Mouse (Mus musculus): ENCODE results near the gene Adam21. TPM values are rescaled to one million over a fixed set of nuclear protein-coding genes. Genes with fewer than 3 reads are reported as not detected.
"Not testable (repeated sequence)": the region's sequence is repeated elsewhere in the genome, so short reads cannot be mapped to it uniquely, and the experiment has no call there.

The Adam21 gene
- polyA plus RNA-seq, 1 experiment from 2014 or later: 0.27 TPM

GRCm38 (mm10) chr12:81564173-81564572, 4.1 kb downstream of the Adam21 start:
- H3K4me2 ChIP-seq: no peak overlapping the region
- H3K4me3 ChIP-seq (ENCODE audit: low read depth, low read length): no peak overlapping the region
- H3K9me3 ChIP-seq (replicated peaks; ENCODE audit: control insufficient read depth, low read length): no peaks in the 10 kb centered on the region
- H3K27me3 ChIP-seq (ENCODE audit: control insufficient read depth, insufficient read depth, low read length): no peaks in the 10 kb centered on the region
- H3K36me3 ChIP-seq (ENCODE audit: control insufficient read depth, insufficient read depth, low read length): no peaks in the 10 kb centered on the region
- no peaks in the 10 kb centered on the region for H3K4me1 ChIP-seq (ENCODE audit: control insufficient read depth, insufficient read depth, low read length)
- H3K9ac ChIP-seq (ENCODE audit: low read depth, low read length): no peak overlapping the region
- no peak for ATAC-seq (replicated peaks; ENCODE audit: insufficient number of reproducible peaks, low FRiP score, low TSS enrichment)
- no peak overlapping the region for H3K27ac ChIP-seq (ENCODE audit: low read depth, low read length)
- WGBS (ENCODE audit: insufficient replicate concordance): 88% methylated on average over 3 of the region's 3 CpGs

- Histone ChIP-seq H3K9ac (ENCODE audit: low read depth, low read length) (no peak overlapping the region), H3K27ac (ENCODE audit: low read depth, low read length) (no peak overlapping the region), H3K9me3 (replicated peaks; ENCODE audit: control insufficient read depth, low read length) (no peaks in the 10 kb centered on the region), H3K4me2 (no peak overlapping the region), H3K4me3 (ENCODE audit: low read depth, low read length) (no peak overlapping the region), H3K4me1 (ENCODE audit: control insufficient read depth, insufficient read depth, low read length) (no peaks in the 10 kb centered on the region), H3K36me3 (ENCODE audit: control insufficient read depth, insufficient read depth, low read length) (no peaks in the 10 kb centered on the region), H3K27me3 (ENCODE audit: control insufficient read depth, insufficient read depth, low read length) (no peaks in the 10 kb centered on the region)
- WGBS (ENCODE audit: insufficient replicate concordance): 79% methylated on average over 3 of the region's 3 CpGs
- no peak for ATAC-seq (replicated peaks; ENCODE audit: insufficient number of reproducible peaks, low FRiP score, low TSS enrichment)
Measured at GRCm38 (mm10) chr12:81549286-81549685, 19.0 kb downstream of the Adam21 start.

DNA sequence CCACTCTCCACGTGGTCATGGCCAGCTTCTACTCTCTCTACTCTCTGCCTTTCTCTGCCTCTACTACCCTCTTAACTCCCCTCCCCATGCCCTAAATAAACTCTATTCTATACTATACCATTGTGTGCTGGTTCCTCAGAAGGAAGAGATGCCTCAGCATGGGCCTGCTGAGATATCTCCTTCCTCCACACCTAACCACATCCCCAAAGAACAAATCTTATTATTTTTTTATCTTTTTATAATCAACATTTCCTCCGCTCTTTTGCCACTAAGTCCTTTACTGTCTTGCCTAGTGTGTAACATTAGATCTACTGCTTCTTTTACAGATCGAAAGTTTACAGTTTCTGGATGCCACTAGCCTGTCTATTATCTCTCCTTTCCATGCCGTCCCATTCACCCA, 21.1 kb downstream of the Adam21 start:
- no peak overlapping the region for H3K4me3 ChIP-seq (ENCODE audit: low read depth, low read length)
- WGBS (ENCODE audit: insufficient replicate concordance): 63% methylated on average over 4 of the region's 4 CpGs
- no peaks in the 10 kb centered on the region for H3K36me3 ChIP-seq (ENCODE audit: control insufficient read depth, insufficient read depth, low read length)
- ATAC-seq (replicated peaks; ENCODE audit: insufficient number of reproducible peaks, low FRiP score, low TSS enrichment): no peak
- H3K27ac ChIP-seq (ENCODE audit: low read depth, low read length): no peak overlapping the region
- H3K9me3 ChIP-seq (replicated peaks; ENCODE audit: control insufficient read depth, low read length): no peaks in the 10 kb centered on the region
- H3K27me3 ChIP-seq (ENCODE audit: control insufficient read depth, insufficient read depth, low read length): no peaks in the 10 kb centered on the region
- H3K9ac ChIP-seq (ENCODE audit: low read depth, low read length): no peak overlapping the region
- H3K4me2 ChIP-seq: no peak overlapping the region
- H3K4me1 ChIP-seq (ENCODE audit: control insufficient read depth, insufficient read depth, low read length): no peaks in the 10 kb centered on the region

GRCm38 (mm10) chr12:81533029-81533419, 35.2 kb downstream of the Adam21 start:
- Histone ChIP-seq H3K4me2 (peak overlapping the region; percentile 66), H3K9me3 (replicated peaks; ENCODE audit: control insufficient read depth, low read length) (no peaks in the 10 kb centered on the region), H3K4me3 (ENCODE audit: low read depth, low read length) (peak overlapping the region; percentile 66), H3K27ac (ENCODE audit: low read depth, low read length) (peak overlapping the region; percentile 62; the same call in 1 of the 2 replicates), H3K9ac (ENCODE audit: low read depth, low read length) (peak overlapping the region; percentile 76), H3K27me3 (ENCODE audit: control insufficient read depth, insufficient read depth, low read length) (no peaks in the 10 kb centered on the region), H3K36me3 (ENCODE audit: control insufficient read depth, insufficient read depth, low read length) (no peaks in the 10 kb centered on the region), H3K4me1 (ENCODE audit: control insufficient read depth, insufficient read depth, low read length) (peaks cover 5% of the 10 kb centered on the region; the same call in 1 of the 2 replicates)
- 40% methylated on average over 4 of the region's 4 CpGs for WGBS (ENCODE audit: insufficient replicate concordance)
- no peak for ATAC-seq (replicated peaks; ENCODE audit: insufficient number of reproducible peaks, low FRiP score, low TSS enrichment)

DNA sequence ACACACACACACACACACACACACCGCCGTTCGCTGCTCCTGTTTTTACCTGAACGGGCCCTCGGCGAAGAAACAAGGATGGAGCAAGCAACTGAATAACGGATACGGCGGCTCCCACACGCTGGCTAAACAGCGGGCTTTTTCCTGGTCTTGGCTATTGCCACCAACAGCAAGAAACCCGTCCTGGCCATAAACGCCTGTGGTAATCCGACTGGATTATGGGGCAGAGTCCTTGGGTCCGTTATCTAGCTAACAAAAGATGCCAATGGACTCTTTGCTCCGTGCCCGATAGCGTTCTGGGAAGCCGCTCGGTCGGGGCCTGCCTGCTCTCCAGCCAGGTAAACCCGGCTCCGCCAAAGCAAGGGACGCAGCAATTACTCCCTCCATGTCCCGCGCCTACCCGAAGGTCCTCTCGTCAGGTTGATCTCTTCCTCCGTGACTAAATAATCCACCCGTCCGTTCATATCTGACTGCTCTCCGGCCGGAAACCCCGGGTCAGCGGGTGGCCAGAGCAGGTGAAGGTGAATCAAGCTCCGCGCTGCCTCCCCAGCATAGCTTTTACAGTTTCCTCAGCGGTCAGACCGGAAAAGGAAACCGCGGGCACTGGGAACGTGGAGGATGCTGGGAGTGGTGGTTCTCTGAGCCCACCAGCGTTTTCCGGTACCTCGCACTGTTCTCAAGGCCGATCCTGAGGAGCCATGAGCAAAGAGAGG, 35.8 kb downstream of the Adam21 start, which contains the start of the genes Gm20498 and Synj2bp:
Gene Gm20498 (minus strand): TSS at position 590 of the 713 bp plus-strand sequence.
Gene Synj2bp (minus strand): TSS at position 596 of the 713 bp plus-strand sequence.
- Histone ChIP-seq H3K27me3 (ENCODE audit: control insufficient read depth, insufficient read depth, low read length) (no peaks in the 10 kb centered on the region), H3K4me2 (peak within 1 kb of the TSS; percentile 66), H3K9me3 (replicated peaks; ENCODE audit: control insufficient read depth, low read length) (no peaks in the 10 kb centered on the region), H3K36me3 (ENCODE audit: control insufficient read depth, insufficient read depth, low read length) (no peaks in the 10 kb centered on the region), H3K9ac (ENCODE audit: low read depth, low read length) (peak within 1 kb of the TSS; percentile 76), H3K27ac (ENCODE audit: low read depth, low read length) (peak within 1 kb of the TSS; percentile 62), H3K4me1 (ENCODE audit: control insufficient read depth, insufficient read depth, low read length) (peaks cover 5% of the 10 kb centered on the region; the same call in 1 of the 2 replicates), H3K4me3 (ENCODE audit: low read depth, low read length) (peak within 1 kb of the TSS; percentile 66)
- under 1% methylated on average over 46 of the region's 46 CpGs for WGBS (ENCODE audit: insufficient replicate concordance)
- ATAC-seq (replicated peaks; ENCODE audit: insufficient number of reproducible peaks, low FRiP score, low TSS enrichment): peak; percentile 75

GRCm38 (mm10) chr12:81530587-81530986, 37.7 kb downstream of the Adam21 start:
- not testable (repeated sequence) for ATAC-seq (replicated peaks; ENCODE audit: insufficient number of reproducible peaks, low FRiP score, low TSS enrichment); H3K27me3 ChIP-seq (ENCODE audit: control insufficient read depth, insufficient read depth, low read length); H3K4me2 ChIP-seq; H3K4me1 ChIP-seq (ENCODE audit: control insufficient read depth, insufficient read depth, low read length); H3K9ac ChIP-seq (ENCODE audit: low read depth, low read length); H3K36me3 ChIP-seq (ENCODE audit: control insufficient read depth, insufficient read depth, low read length); H3K9me3 ChIP-seq (replicated peaks; ENCODE audit: control insufficient read depth, low read length); H3K27ac ChIP-seq (ENCODE audit: low read depth, low read length); H3K4me3 ChIP-seq (ENCODE audit: low read depth, low read length)
- WGBS (ENCODE audit: insufficient replicate concordance): 82% methylated on average over 5 of the region's 8 CpGs

Other genes starting within 250 kb of the Adam21 start
- gene Slc8a3, start 235.3 kb downstream of the Adam21 start, polyA plus RNA-seq (2014; fragmentation: Nextera tagmentation; extraction: Ambion mirVana): 0.16 and 0.42 TPM in 2 replicates
- gene Gm4787, start 189.0 kb downstream of the Adam21 start, polyA plus RNA-seq (2014; fragmentation: Nextera tagmentation; extraction: Ambion mirVana): 0.15 and 0.36 TPM in 2 replicates
- gene Adam4, start 146.5 kb downstream of the Adam21 start, polyA plus RNA-seq (2014; fragmentation: Nextera tagmentation; extraction: Ambion mirVana): 0.66 and 0.96 TPM in 2 replicates
- gene Cox16, start 83.3 kb downstream of the Adam21 start, polyA plus RNA-seq (2014; fragmentation: Nextera tagmentation; extraction: Ambion mirVana): 93.4 and 109 TPM in 2 replicates
- gene Gm20498, start 35.6 kb downstream of the Adam21 start, polyA plus RNA-seq (2014; fragmentation: Nextera tagmentation; extraction: Ambion mirVana): 32.9 and 36.3 TPM in 2 replicates
- gene Synj2bp, start 35.6 kb downstream of the Adam21 start, polyA plus RNA-seq (2014; fragmentation: Nextera tagmentation; extraction: Ambion mirVana): 35.0 and 40.0 TPM in 2 replicates
- 70.7 and 76.5 TPM in 2 replicates for gene Med6, start 26.5 kb upstream of the Adam21 start, polyA plus RNA-seq (2014; fragmentation: Nextera tagmentation; extraction: Ambion mirVana)
- 0.77 and 1.2 TPM in 2 replicates for gene Ttc9, start 62.8 kb upstream of the Adam21 start, polyA plus RNA-seq (2014; fragmentation: Nextera tagmentation; extraction: Ambion mirVana)
- gene Map3k9, start 212.7 kb upstream of the Adam21 start, polyA plus RNA-seq (2014; fragmentation: Nextera tagmentation; extraction: Ambion mirVana): 0.04 and 0.52 TPM in 2 replicates